Mouse (Mus musculus) ovary, postnatal 14 days (tissue): ENCODE data around the gene Rbm4.

ENCODE experiments used
- DNase-seq: peaks from one replicate; pipeline ENCODE4 v3.0.0; 2022; ENCODE audit warnings: low spot score

Rbm4 gene

GRCm38 (mm10) chr19:4741482-4741881, 52.2 kb downstream of the Rbm4 start:
- no peak for DNase-seq

GRCm38 (mm10) chr19:4739762-4740161, 53.9 kb downstream of the Rbm4 start:
- DNase-seq, result no peak

- no peak for DNase-seq
Observed at GRCm38 (mm10) chr19:4739053-4739452, 54.6 kb downstream of the Rbm4 start.

- DNase-seq, result no peak
Observed at GRCm38 (mm10) chr19:4737866-4738265, 55.8 kb downstream of the Rbm4 start.
